Mouse (Mus musculus) adrenal gland, postnatal 36 days (tissue): ENCODE data around the gene Fam71f1. TPM values are rescaled to one million over a fixed set of nuclear protein-coding genes. Genes with fewer than 3 reads are reported as not detected.

Experiments used
- DNase-seq, 2 experiments: peaks; one replicate each; pipeline ENCODE4 v3.0.0; 2021; ENCODE audit warnings: mixed read lengths in 1 of 2
- long read RNA-seq, 2 experiments: library from polyadenylated mRNA; stranded (forward); transcript quantifications; one replicate each; pipeline ENCODE4 v2.0.0; 2021; ENCODE audit warnings: borderline sequencing depth in 2 of 2
- total RNA-seq, 2 experiments: library from RNA; stranded (reverse); gene quantifications; 2 replicates each; pipeline ENCODE4 v1.2.3; 2021

The Fam71f1 gene
- not detected for total RNA-seq
- long read RNA-seq, experiment 1, result 0 reads
- long read RNA-seq, experiment 2, result 0 reads

GRCm38 (mm10) chr6:29318879-29319278 lies at the start of gene Fam71f1:
Gene Fam71f1 (plus strand): TSS chr6:29319140.
- peak; percentile 79 to 84 for DNase-seq

GRCm38 (mm10) chr6:29270961-29271360 lies 48.0 kb upstream of the Fam71f1 start:
- DNase-seq, result peak in 1 of 2 experiments; percentile 35

- peak; percentile 95 for DNase-seq
These were observed 46.4 kb upstream of the Fam71f1 start, which contains the start of gene Hilpda for GRCm38 (mm10) chr6:29272312-29273072. Gene Hilpda (plus strand): TSS chr6:29272488.

GRCm38 (mm10) chr6:29276746-29277145 lies 42.2 kb upstream of the Fam71f1 start:
- no peak for DNase-seq

- DNase-seq, result peak; percentile 58 to 65
These were observed 40.2 kb upstream of the Fam71f1 start for GRCm38 (mm10) chr6:29278513-29279267.

- no peak for DNase-seq
These were observed 39.6 kb upstream of the Fam71f1 start, which contains the start of gene Fam71f2 for GRCm38 (mm10) chr6:29279293-29279692. Gene Fam71f2 (plus strand): TSS chr6:29279593.

GRCm38 (mm10) chr6:29280671-29281070 lies 38.3 kb upstream of the Fam71f1 start:
- no peak for DNase-seq

- no peak for DNase-seq
These were observed 32.1 kb upstream of the Fam71f1 start for GRCm38 (mm10) chr6:29286870-29287269.

- no peak for DNase-seq
These were observed 31.5 kb upstream of the Fam71f1 start for GRCm38 (mm10) chr6:29287481-29287880.

- DNase-seq, result peak in 1 of 2 experiments; percentile 26
These were observed 31.0 kb upstream of the Fam71f1 start for GRCm38 (mm10) chr6:29287944-29288343.

- no peak for DNase-seq
These were observed 30.3 kb upstream of the Fam71f1 start for GRCm38 (mm10) chr6:29288651-29289050.

GRCm38 (mm10) chr6:29299112-29299511 lies 19.8 kb upstream of the Fam71f1 start:
- DNase-seq, result no peak

- DNase-seq, result no peak
These were observed 15.7 kb upstream of the Fam71f1 start for GRCm38 (mm10) chr6:29303251-29303650.

GRCm38 (mm10) chr6:29303726-29304125 lies 15.2 kb upstream of the Fam71f1 start:
- no peak for DNase-seq

GRCm38 (mm10) chr6:29305462-29305861 lies 13.5 kb upstream of the Fam71f1 start:
- DNase-seq, result no peak

- DNase-seq, result no peak
These were observed 9.9 kb upstream of the Fam71f1 start for GRCm38 (mm10) chr6:29308846-29309605.

GRCm38 (mm10) chr6:29313690-29314202 lies 5.2 kb upstream of the Fam71f1 start:
- DNase-seq, result no peak

- no peak for DNase-seq
These were observed 1.7 kb upstream of the Fam71f1 start for GRCm38 (mm10) chr6:29317286-29317685.

- DNase-seq, result no peak
These were observed 999 bp upstream of the Fam71f1 start for GRCm38 (mm10) chr6:29317941-29318340.

- DNase-seq, result no peak
These were observed 2.6 kb downstream of the Fam71f1 start for GRCm38 (mm10) chr6:29321586-29321985.

- no peak for DNase-seq
These were observed 3.2 kb downstream of the Fam71f1 start for GRCm38 (mm10) chr6:29322147-29322546.

- no peak for DNase-seq
These were observed 3.8 kb downstream of the Fam71f1 start for GRCm38 (mm10) chr6:29322735-29323134.
